Mouse (Mus musculus) heart, embryonic 15.5 days (tissue): ENCODE measurements around the gene Exo5. TPM values are rescaled to one million over a fixed set of nuclear protein-coding genes. Genes with fewer than 3 reads are reported as not detected.

Experiments
- ATAC-seq: fragments of 200-750 bp; cut with Nextera tagmentation; replicated peaks from 2 replicates; pipeline ENCODE4 v1.8.0; 2017; ENCODE audit warnings: low read depth, moderate TSS enrichment; ENCODE audit not compliant: insufficient number of reproducible peaks, insufficient read depth, low FRiP score
- H3K27ac ChIP-seq: fragments of 300-500 bp; sonication (generic); 2 replicates; pipeline ENCODE4 v1.5.1; 2015; ENCODE audit warnings: mild to moderate bottlenecking, inconsistent platforms
- H3K27me3 ChIP-seq: fragments of 300-500 bp; sonication (generic); 2 replicates; pipeline ENCODE4 v1.6.1; 2015; ENCODE audit warnings: inconsistent platforms
- H3K36me3 ChIP-seq: fragments of 300-500 bp; sonication (generic); 2 replicates; pipeline ENCODE4 v1.6.1; 2015; ENCODE audit warnings: mild to moderate bottlenecking, inconsistent platforms
- H3K4me1 ChIP-seq: fragments of 300-500 bp; sonication (generic); replicated peaks from 2 replicates; pipeline ENCODE4 v1.6.1; 2015; ENCODE audit warnings: inconsistent platforms
- H3K4me2 ChIP-seq: fragments of 300-500 bp; sonication (generic); 2 replicates; pipeline ENCODE4 v1.6.1; 2015; ENCODE audit warnings: inconsistent platforms, mild to moderate bottlenecking, moderate library complexity
- H3K4me3 ChIP-seq: fragments of 300-500 bp; sonication (generic); 2 replicates; pipeline ENCODE4 v1.5.1; 2015; ENCODE audit warnings: mild to moderate bottlenecking, inconsistent platforms
- H3K9ac ChIP-seq: fragments of 300-500 bp; sonication (generic); 2 replicates; pipeline ENCODE4 v1.6.1; 2015; ENCODE audit warnings: mild to moderate bottlenecking, inconsistent platforms
- H3K9me3 ChIP-seq: fragments of 300-500 bp; sonication (generic); replicated peaks from 2 replicates; pipeline ENCODE4 v1.6.1; 2016; ENCODE audit warnings: inconsistent platforms
- WGBS: fragments of 180-500 bp; shearing (Covaris S2); methylation state at CpG from one replicate; pipeline ENCODE4 v1.1.7; 2015; ENCODE audit warnings: mixed read lengths; 5-methylcytosine and 5-hydroxymethylcytosine counted together
- polyA plus RNA-seq: library from polyadenylated mRNA; unstranded; fragments of >200 nt; fragmentation: Nextera tagmentation; extraction: Ambion mirVana; gene quantifications from 2 replicates; pipeline ENCODE4 v1.2.1, GENCODE M21; 2015

Exo5 gene
- polyA plus RNA-seq, 1 experiment from 2014 or later = 9.4 TPM

DNA sequence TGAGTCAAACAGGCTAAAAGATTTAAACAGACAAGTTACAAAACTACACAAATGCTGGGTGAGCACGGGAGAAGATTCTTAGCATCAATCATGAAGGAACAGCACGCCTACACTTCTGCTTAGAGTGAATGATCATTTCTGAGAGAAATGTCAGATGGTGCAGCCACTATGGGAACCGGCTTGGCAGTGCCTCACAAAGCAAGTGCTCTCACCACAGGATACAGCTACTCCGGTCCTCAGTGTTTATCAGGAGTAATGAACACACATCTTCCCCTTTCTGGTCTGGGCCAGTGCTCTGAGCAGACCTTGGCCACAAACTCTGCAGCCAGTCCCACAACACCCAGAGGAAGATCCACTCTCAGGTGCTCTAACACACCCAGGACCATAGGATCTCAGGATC is 20.3 kb downstream of the Exo5 start:
- WGBS = 53% methylated on average over 4 of the region's 4 CpGs
- Histone ChIP-seq H3K9ac (no peak overlapping the region), H3K27ac (no peak overlapping the region), H3K9me3 (no peaks in the 10 kb centered on the region), H3K36me3 (no peaks in the 10 kb centered on the region), H3K4me2 (no peak overlapping the region), H3K27me3 (no peaks in the 10 kb centered on the region), H3K4me3 (no peak overlapping the region), H3K4me1 (no peaks in the 10 kb centered on the region)
- ATAC-seq = no peak

GRCm38 (mm10) chr4:120895810-120896584 is 28.8 kb downstream of the Exo5 start:
- no peak overlapping the region for H3K9ac ChIP-seq
- no peaks in the 10 kb centered on the region for H3K4me1 ChIP-seq
- no peak overlapping the region for H3K4me3 ChIP-seq
- no peaks in the 10 kb centered on the region for H3K36me3 ChIP-seq
- 61% methylated on average over 7 of the region's 7 CpGs for WGBS
- no peak overlapping the region for H3K4me2 ChIP-seq
- H3K9me3 ChIP-seq = no peaks in the 10 kb centered on the region
- H3K27ac ChIP-seq = no peak overlapping the region
- 0 out of 2 replicates have a peak, but pooled peaks cover 14% of the 10 kb centered on the region for H3K27me3 ChIP-seq
- ATAC-seq = no peak

- Histone ChIP-seq H3K27ac (no peak overlapping the region), H3K9ac (no peak overlapping the region), H3K9me3 (no peaks in the 10 kb centered on the region), H3K27me3 (0 out of 2 replicates have a peak, but pooled peaks cover 14% of the 10 kb centered on the region), H3K4me2 (no peak overlapping the region), H3K4me3 (no peak overlapping the region), H3K4me1 (no peaks in the 10 kb centered on the region), H3K36me3 (no peaks in the 10 kb centered on the region)
- no peak for ATAC-seq
- 75% methylated on average over 7 of the region's 7 CpGs for WGBS
Observed at GRCm38 (mm10) chr4:120895226-120895625, 29.6 kb downstream of the Exo5 start.

DNA sequence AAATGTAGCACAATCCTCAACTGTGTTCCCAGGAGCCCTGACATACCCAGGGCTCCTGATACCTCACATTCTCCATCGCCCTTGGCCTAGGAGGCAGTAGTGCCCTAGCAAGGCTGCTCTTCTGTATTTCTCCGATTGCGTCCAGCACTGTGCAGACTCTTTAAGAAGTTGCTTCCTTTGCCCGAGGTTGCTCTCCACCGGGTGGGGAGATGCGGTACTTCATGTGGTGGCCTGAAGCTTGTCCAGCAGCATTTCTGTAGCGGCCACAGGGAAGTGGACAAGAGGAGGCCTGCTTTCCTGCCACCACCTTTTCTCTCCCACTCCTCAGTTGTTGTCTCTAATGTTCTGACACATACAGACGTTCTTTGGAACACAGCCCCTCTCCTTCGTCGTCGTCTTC is 30.2 kb downstream of the Exo5 start:
- no peak overlapping the region for H3K4me3 ChIP-seq
- H3K4me1 ChIP-seq = no peaks in the 10 kb centered on the region
- no peak overlapping the region for H3K9ac ChIP-seq
- 0 out of 2 replicates have a peak, but pooled peaks cover 14% of the 10 kb centered on the region for H3K27me3 ChIP-seq
- no peaks in the 10 kb centered on the region for H3K36me3 ChIP-seq
- H3K9me3 ChIP-seq = no peaks in the 10 kb centered on the region
- no peak overlapping the region for H3K27ac ChIP-seq
- no peak for ATAC-seq
- WGBS = 68% methylated on average over 11 of the region's 11 CpGs
- H3K4me2 ChIP-seq = no peak overlapping the region

- H3K36me3 ChIP-seq = no peaks in the 10 kb centered on the region
- whole genome bisulfite sequencing = 59% methylated on average over 11 of the region's 11 CpGs
- no peak overlapping the region for H3K4me2 ChIP-seq
- no peak overlapping the region for H3K4me3 ChIP-seq
- no peak overlapping the region for H3K9ac ChIP-seq
- H3K4me1 ChIP-seq = no peaks in the 10 kb centered on the region
- no peak for ATAC-seq
- H3K9me3 ChIP-seq = no peaks in the 10 kb centered on the region
- H3K27ac ChIP-seq = no peak overlapping the region
- peaks cover 17% of the 10 kb centered on the region; the same call in 1 of the 2 replicates for H3K27me3 ChIP-seq
Observed at GRCm38 (mm10) chr4:120893656-120894401, 31.0 kb downstream of the Exo5 start.

GRCm38 (mm10) chr4:120892516-120892915 is 32.3 kb downstream of the Exo5 start:
- 43% methylated on average over 1 of the region's 1 CpGs for WGBS
- ATAC-seq = no peak
- Histone ChIP-seq H3K36me3 (no peaks in the 10 kb centered on the region), H3K4me2 (no peak overlapping the region), H3K9ac (no peak overlapping the region), H3K9me3 (no peaks in the 10 kb centered on the region), H3K4me3 (no peak overlapping the region), H3K4me1 (no peaks in the 10 kb centered on the region), H3K27me3 (peaks cover 18% of the 10 kb centered on the region; the same call in 1 of the 2 replicates), H3K27ac (no peak overlapping the region)

- Histone ChIP-seq H3K4me3 (no peak overlapping the region), H3K27ac (no peak overlapping the region)
Observed at GRCm38 (mm10) chr4:120891960-120892359, 32.9 kb downstream of the Exo5 start.

DNA sequence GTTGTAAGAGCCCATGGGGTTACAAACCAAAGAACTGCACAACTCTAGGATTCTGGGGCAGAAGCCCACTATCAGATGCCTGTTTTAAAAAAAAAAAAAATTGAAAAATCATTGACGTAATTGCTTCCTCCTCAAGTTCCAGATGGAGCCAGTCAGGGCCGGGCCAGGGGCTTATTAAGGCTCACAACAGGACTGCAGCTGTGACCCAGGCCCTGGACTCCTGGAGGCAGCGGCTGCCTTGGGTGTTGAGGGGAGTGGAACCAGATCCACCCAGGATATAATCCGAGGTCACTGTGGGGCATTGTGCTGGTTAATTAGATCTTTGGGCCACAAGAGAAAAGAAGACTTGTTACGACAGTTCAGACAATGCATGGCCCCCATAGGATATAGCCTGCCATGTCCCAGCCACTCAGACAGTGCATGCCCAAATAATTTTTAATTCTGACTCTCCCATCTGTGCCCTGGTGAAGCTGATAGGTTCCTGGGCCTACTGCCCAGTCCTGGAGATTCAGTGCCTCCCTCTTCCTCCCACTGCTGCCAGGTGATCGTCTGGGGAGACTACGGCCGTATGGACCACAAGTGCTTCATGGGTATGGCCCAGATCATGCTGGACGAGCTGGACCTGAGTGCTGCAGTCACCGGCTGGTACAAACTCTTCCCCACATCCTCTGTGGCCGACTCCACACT is 33.9 kb downstream of the Exo5 start:
- H3K27me3 ChIP-seq = peaks cover 24% of the 10 kb centered on the region
- H3K36me3 ChIP-seq = no peaks in the 10 kb centered on the region
- no peak overlapping the region for H3K9ac ChIP-seq
- H3K27ac ChIP-seq = no peak overlapping the region
- H3K9me3 ChIP-seq = no peaks in the 10 kb centered on the region
- no peak overlapping the region for H3K4me3 ChIP-seq
- no peak for ATAC-seq
- H3K4me1 ChIP-seq = peaks cover 6% of the 10 kb centered on the region
- WGBS = 73% methylated on average over 11 of the region's 11 CpGs
- H3K4me2 ChIP-seq = no peak overlapping the region

More at GRCm38 (mm10) chr4:120891960-120892359, 32.9 kb downstream of the Exo5 start:
- ATAC-seq = no peak
- Histone ChIP-seq H3K4me1 (no peaks in the 10 kb centered on the region), H3K4me2 (no peak overlapping the region), H3K9ac (no peak overlapping the region), H3K9me3 (no peaks in the 10 kb centered on the region), H3K36me3 (no peaks in the 10 kb centered on the region), H3K27me3 (peaks cover 19% of the 10 kb centered on the region)

- Histone ChIP-seq H3K4me2 (no peak overlapping the region), H3K27me3 (peaks cover 14% of the 10 kb centered on the region), H3K4me3 (no peak overlapping the region), H3K27ac (no peak overlapping the region), H3K4me1 (peaks cover 13% of the 10 kb centered on the region), H3K9ac (no peak overlapping the region), H3K9me3 (no peaks in the 10 kb centered on the region), H3K36me3 (no peaks in the 10 kb centered on the region)
- ATAC-seq = no peak
- 68% methylated on average over 8 of the region's 8 CpGs for WGBS
Observed at GRCm38 (mm10) chr4:120888884-120889283, 35.9 kb downstream of the Exo5 start.

GRCm38 (mm10) chr4:120887381-120888112 is 37.3 kb downstream of the Exo5 start:
- Histone ChIP-seq H3K9me3 (no peaks in the 10 kb centered on the region), H3K4me3 (no peak overlapping the region), H3K9ac (no peak overlapping the region), H3K27ac (no peak overlapping the region), H3K36me3 (no peaks in the 10 kb centered on the region), H3K4me2 (no peak overlapping the region), H3K27me3 (peaks cover 18% of the 10 kb centered on the region), H3K4me1 (peaks cover 13% of the 10 kb centered on the region)
- WGBS = 37% methylated on average over 8 of the region's 8 CpGs
- ATAC-seq = no peak

GRCm38 (mm10) chr4:120886811-120887210 is 38.0 kb downstream of the Exo5 start:
- H3K4me2 ChIP-seq = no peak overlapping the region
- 82% methylated on average over 5 of the region's 5 CpGs for WGBS
- no peaks in the 10 kb centered on the region for H3K9me3 ChIP-seq
- no peak overlapping the region for H3K4me3 ChIP-seq
- H3K27me3 ChIP-seq = peaks cover 15% of the 10 kb centered on the region
- no peak for ATAC-seq
- H3K9ac ChIP-seq = no peak overlapping the region
- no peaks in the 10 kb centered on the region for H3K36me3 ChIP-seq
- H3K27ac ChIP-seq = no peak overlapping the region
- peaks cover 13% of the 10 kb centered on the region for H3K4me1 ChIP-seq
